Mouse (Mus musculus) erythroblast, embryonic 14.5 days (primary cell): ENCODE measurements around the gene Tnfrsf1b.

ENCODE experiments used
- GATA1 ChIP-seq: IDR thresholded peaks from 2 replicates; pipeline ENCODE4 v1.6.1; 2012; ENCODE audit warnings: low read length, inconsistent platforms, mixed read lengths
- TAL1 ChIP-seq: IDR thresholded peaks from 3 replicates; pipeline ENCODE4 v1.6.1; 2012; ENCODE audit warnings: low read length, inconsistent platforms, mixed read lengths

DNA sequence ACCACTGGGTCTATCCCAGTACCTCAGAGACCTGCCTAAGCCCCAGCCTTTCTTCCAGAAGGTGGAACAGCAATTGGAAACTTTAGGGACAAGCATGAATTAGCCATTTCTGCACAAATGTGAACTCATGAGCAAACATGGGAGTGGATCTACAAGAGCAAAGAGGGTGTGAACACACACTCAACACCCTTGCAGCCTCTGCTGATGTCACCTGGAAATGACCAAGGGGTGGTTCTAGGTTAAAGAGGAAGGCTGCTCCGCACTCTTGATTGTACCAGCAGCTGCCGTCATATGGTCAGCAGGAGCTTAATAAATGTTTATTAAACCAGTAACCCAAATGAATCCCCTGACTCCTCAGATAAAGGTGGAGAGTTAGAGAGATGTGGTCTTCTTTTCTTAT lies 16.0 kb downstream of the Tnfrsf1b start:
- TF ChIP-seq GATA1 (no peak), TAL1 (no peak)
